Mouse (Mus musculus) small intestine, adult 2 months (tissue): Measurements from ENCODE around the gene Ptpro. TPM values are rescaled to one million over a fixed set of nuclear protein-coding genes. Genes with fewer than 3 reads are reported as not detected.
"Not testable (repeated sequence)": the region's sequence is repeated elsewhere in the genome, so short reads cannot be mapped to it uniquely, and the experiment has no call there.

Source experiments
- H3K27ac ChIP-seq: fragments of 200-500 bp; 2 replicates; pipeline ENCODE4 v1.5.1; 2012; ENCODE audit warnings: low read depth, low read length, control low read depth, inconsistent platforms; ENCODE audit not compliant: insufficient read depth
- H3K27me3 ChIP-seq: fragments of 200-500 bp; 2 replicates; pipeline ENCODE4 v1.6.1; 2012; ENCODE audit warnings: mild to moderate bottlenecking, moderate library complexity, low read length, inconsistent platforms; ENCODE audit not compliant: control insufficient read depth, insufficient read depth
- H3K36me3 ChIP-seq: fragments of 200-500 bp; 2 replicates; pipeline ENCODE4 v1.6.1; 2012; ENCODE audit warnings: mild to moderate bottlenecking, low read length, control low read depth, inconsistent platforms; ENCODE audit not compliant: control insufficient read depth, insufficient read depth
- H3K4me1 ChIP-seq: fragments of 200-500 bp; 2 replicates; pipeline ENCODE4 v1.6.1; 2012; ENCODE audit warnings: low read length, inconsistent platforms, mixed read lengths; ENCODE audit not compliant: control insufficient read depth, insufficient read depth, insufficient read length
- H3K4me3 ChIP-seq: fragments of 200-500 bp; 2 replicates; pipeline ENCODE4 v1.5.1; 2012; ENCODE audit warnings: low read depth, mild to moderate bottlenecking, control low read depth, inconsistent platforms, low read length, moderate library complexity
- CTCF ChIP-seq: fragments of 200-500 bp; IDR thresholded peaks from 2 replicates; pipeline ENCODE4 v1.5.1; 2012; ENCODE audit warnings: low read depth, mild to moderate bottlenecking, control low read depth, inconsistent platforms, low read length, moderate library complexity, mixed read lengths; ENCODE audit not compliant: insufficient replicate concordance, insufficient read length; ENCODE audit errors: extremely low read depth
- POLR2A ChIP-seq: fragments of 200-500 bp; IDR thresholded peaks from 2 replicates; pipeline ENCODE4 v1.6.1; 2012; ENCODE audit warnings: low read depth, mild to moderate bottlenecking, control low read depth, inconsistent platforms, low read length, moderate library complexity
- WGBS: fragments of 180-500 bp; shearing (Covaris S2); methylation state at CpG from one replicate; pipeline ENCODE4 v1.1.7; 2018; 5-methylcytosine and 5-hydroxymethylcytosine counted together
- polyA plus RNA-seq: library from polyadenylated mRNA; depleted of rRNA; stranded (reverse); fragments of >200 nt; gene quantifications from 2 replicates; pipeline ENCODE4 v1.2.3, GENCODE M21; 2012

Ptpro gene
- polyA plus RNA-seq, 1 experiment: 0.55 TPM

GRCm38 (mm10) chr6:137469541-137469940 is 217.4 kb downstream of the Ptpro start:
- WGBS: 98% methylated on average over 4 of the region's 4 CpGs
- TF ChIP-seq POLR2A: no peak
- peak; percentile 23; the same call in 1 of the 2 replicates for TF ChIP-seq CTCF
- Histone ChIP-seq H3K4me3 (no peak overlapping the region), H3K27ac (no peak overlapping the region), H3K4me1 (peaks cover 22% of the 10 kb centered on the region), H3K36me3 (no peaks in the 10 kb centered on the region), H3K27me3 (no peaks in the 10 kb centered on the region)

DNA sequence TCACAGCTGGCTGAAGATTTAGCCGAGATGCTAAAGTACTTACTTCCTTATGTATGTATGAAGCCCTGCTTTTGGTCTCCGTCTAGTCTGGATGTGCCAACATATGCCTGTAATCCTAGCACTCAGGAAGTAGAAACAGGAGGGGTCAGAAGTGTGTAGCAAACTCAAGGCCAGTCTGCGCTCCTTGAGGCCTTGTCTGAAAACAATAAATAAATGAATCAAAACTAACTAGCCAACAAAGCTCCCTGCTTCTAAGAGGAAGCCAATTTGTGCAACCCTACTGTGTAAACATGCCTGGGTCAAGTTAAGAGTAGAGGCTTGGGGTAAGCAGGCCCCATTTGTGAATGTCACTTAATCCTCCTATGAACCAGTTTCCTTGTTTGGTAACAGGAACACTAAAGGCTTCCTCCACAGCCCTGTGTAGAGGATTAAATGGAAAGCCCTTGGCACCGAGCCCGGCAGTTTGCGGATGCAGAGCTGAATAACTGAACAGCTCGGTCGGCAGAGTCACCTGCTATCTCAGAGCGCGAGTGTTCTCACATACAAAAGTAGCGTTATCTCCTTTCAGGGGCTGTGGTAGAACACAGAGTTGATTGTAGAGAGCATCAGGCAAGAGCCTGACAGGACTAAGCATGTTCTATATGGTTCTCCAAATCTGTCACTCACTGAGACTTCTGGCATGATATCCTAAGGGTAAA is 218.9 kb downstream of the Ptpro start:
- Histone ChIP-seq H3K4me3 (no peak overlapping the region), H3K27me3 (no peaks in the 10 kb centered on the region)
- 10% methylated on average over 11 of the region's 11 CpGs for WGBS

DNA sequence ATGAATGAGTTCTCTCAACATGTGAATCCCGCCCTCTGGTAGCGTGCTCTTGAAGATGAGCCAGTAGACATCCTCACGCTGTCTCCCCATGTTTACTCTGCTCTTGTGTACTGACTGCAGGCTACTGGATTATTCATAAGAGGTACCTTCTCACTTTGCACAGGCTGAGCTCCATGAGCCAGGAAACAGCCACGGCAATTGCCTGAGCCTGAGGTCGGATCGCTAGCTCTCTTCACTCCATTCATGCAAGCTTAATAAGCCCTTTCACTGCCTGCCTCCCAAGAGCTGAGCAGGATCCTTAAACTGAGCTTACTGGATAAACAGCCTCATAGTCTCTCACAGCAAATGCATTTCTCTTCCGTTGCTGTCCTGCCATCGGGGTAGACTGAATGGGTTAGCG is 220.0 kb downstream of the Ptpro start:
- Histone ChIP-seq H3K27ac (no peak overlapping the region), H3K36me3 (peaks cover 11% of the 10 kb centered on the region), H3K27me3 (no peaks in the 10 kb centered on the region), H3K4me3 (no peak overlapping the region), H3K4me1 (peaks cover 12% of the 10 kb centered on the region; the same call in 1 of the 2 replicates)
- TF ChIP-seq CTCF (no peak), POLR2A (no peak)
- 85% methylated on average over 9 of the region's 9 CpGs for WGBS

More for the DNA sequence above, 218.9 kb downstream of the Ptpro start:
- peaks cover 18% of the 10 kb centered on the region for H3K4me1 ChIP-seq
- peaks cover 2% of the 10 kb centered on the region; the same call in 1 of the 2 replicates for H3K36me3 ChIP-seq
- peak overlapping the region; percentile 46 for H3K27ac ChIP-seq
- TF ChIP-seq CTCF (no peak), POLR2A (no peak)

DNA sequence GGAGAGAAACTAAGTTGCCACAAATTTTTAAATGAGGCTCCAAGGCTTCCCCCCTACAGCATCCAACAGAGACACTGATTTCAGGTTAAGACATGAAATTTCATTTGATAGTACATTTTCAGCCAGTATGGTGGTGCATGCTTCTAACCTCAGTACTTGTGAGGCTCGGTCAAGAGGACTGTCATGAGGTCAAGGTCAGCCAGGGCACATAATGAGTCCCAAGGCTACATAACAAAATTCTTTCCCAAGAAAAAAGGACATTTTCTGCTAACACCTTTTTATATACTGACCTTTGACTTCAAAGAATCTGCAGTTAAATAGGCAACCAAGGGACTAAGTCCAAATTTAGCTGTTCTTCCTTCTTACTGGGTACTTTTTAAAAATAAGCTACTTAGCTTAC is 221.3 kb downstream of the Ptpro start:
- Histone ChIP-seq H3K36me3 (peaks cover 18% of the 10 kb centered on the region), H3K4me1 (peaks cover 12% of the 10 kb centered on the region; the same call in 1 of the 2 replicates), H3K27me3 (no peaks in the 10 kb centered on the region), H3K4me3 (no peak overlapping the region), H3K27ac (no peak overlapping the region)
- TF ChIP-seq POLR2A: no peak
- TF ChIP-seq CTCF: no peak
- 81% methylated on average over 1 of the region's 1 CpGs for WGBS

GRCm38 (mm10) chr6:137475695-137476094 is 223.6 kb downstream of the Ptpro start:
- not testable (repeated sequence) for H3K27me3 ChIP-seq, H3K27ac ChIP-seq, H3K4me3 ChIP-seq, H3K4me1 ChIP-seq
- WGBS: 84% methylated on average over 5 of the region's 5 CpGs
- H3K36me3 ChIP-seq: peaks cover 36% of the 10 kb centered on the region

DNA sequence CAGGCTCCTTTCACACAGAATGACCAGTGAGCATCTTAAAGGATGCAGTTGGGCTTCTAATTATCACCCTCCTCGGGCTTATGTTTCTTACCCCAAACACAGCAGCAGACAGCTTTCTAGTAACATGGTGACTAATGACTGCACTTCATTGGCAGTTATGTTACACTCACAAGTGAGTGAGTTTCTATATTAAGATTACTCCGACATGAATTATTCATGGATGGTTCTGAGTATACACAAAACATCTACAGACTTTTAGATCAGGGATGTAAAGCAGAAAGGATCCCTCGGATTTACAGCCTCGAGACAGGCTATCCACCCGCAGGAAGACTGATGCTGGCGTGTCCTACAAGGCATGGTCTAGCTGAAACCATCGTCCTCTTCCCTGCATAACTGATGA is 230.8 kb downstream of the Ptpro start:
- peaks cover 71% of the 10 kb centered on the region for H3K36me3 ChIP-seq
- TF ChIP-seq POLR2A (no peak), CTCF (no peak)
- 85% methylated on average over 7 of the region's 7 CpGs for WGBS

DNA sequence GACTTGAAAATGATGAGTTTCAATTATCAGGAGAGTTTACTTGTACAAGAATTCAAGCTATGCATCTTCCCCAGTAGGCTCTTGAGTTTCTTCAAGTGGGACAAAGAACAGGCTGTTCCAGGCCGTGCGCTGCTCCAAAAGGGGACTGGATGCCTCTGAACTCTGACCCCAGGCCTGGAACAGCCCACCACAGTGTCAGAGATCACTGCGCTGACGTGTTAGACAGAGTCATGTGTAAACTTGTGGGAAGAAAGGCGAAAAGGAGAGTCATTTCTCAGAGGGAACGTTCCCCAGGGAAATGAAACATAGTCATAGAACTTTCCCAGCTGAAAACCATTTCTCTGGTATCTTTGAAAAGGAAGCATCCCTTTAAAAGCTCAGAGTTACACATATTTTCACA is 235.3 kb downstream of the Ptpro start:
- Histone ChIP-seq H3K27me3 (no peaks in the 10 kb centered on the region), H3K27ac (no peak overlapping the region), H3K4me3 (no peak overlapping the region), H3K36me3 (peaks cover 70% of the 10 kb centered on the region), H3K4me1 (peaks cover 4% of the 10 kb centered on the region)
- TF ChIP-seq POLR2A (no peak), CTCF (no peak)
- WGBS: 77% methylated on average over 6 of the region's 6 CpGs

More for the DNA sequence above, 230.8 kb downstream of the Ptpro start:
- no peak overlapping the region for H3K27ac ChIP-seq
- no peak overlapping the region for H3K4me3 ChIP-seq
- H3K27me3 ChIP-seq: no peaks in the 10 kb centered on the region
- H3K4me1 ChIP-seq: no peaks in the 10 kb centered on the region

DNA sequence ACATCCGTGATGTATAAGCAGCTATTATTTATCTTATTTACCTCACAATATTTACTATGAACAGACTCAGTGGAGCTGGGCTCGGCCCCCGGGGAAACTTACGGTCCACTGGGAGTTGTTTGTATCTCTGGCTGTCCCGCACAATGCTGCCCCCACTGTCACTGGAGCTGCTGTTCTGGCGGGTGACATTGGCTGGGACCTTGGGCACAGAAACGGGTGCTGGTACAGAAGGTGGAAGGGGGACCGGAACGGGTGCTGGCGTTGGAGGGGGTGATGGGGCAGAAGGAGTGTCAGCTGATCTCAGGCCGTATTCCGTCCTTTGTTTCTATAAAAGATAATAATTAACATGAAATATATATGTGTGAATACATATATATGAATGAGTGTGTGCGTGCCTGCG is 238.0 kb downstream of the Ptpro start:
- H3K36me3 ChIP-seq: peaks cover 54% of the 10 kb centered on the region
- H3K27me3 ChIP-seq: no peaks in the 10 kb centered on the region
- TF ChIP-seq POLR2A: no peak
- TF ChIP-seq CTCF: no peak
- H3K4me1 ChIP-seq: peaks cover 13% of the 10 kb centered on the region
- 89% methylated on average over 14 of the region's 14 CpGs for WGBS
- no peak overlapping the region for H3K27ac ChIP-seq
- H3K4me3 ChIP-seq: no peak overlapping the region
